Mouse (Mus musculus): ENCODE measurements at regions not wholly inside any gene's neighbourhood (a gene's known extent, or its start where the extent isn't known, plus 50 kb on each side); places are given as distances from the start of the nearest gene placed in this dataset.

GRCm38 (mm10) chr10:11739574-11740368 is 396.6 kb downstream of the Epm2a start:
- Histone ChIP-seq H3K36me3 (ENCODE audit: insufficient read depth, low read length) (no peaks in the 10 kb centered on the region), H3K9ac (replicated peaks; ENCODE audit: low read length) (no peak overlapping the region), H3K4me3 (ENCODE audit: low read length) (no peak overlapping the region; the same call in 1 of the 2 replicates), H3K27me3 (ENCODE audit: insufficient read depth, low read length) (no peaks in the 10 kb centered on the region), H3K4me1 (ENCODE audit: insufficient read depth, low read length) (no peaks in the 10 kb centered on the region), H3K4me2 (ENCODE audit: low read depth, low read length) (peak overlapping the region; percentile 33; the same call in 1 of the 2 replicates), H3K27ac (no peak overlapping the region), H3K9me3 (ENCODE audit: low read length) (no peaks in the 10 kb centered on the region)
- DNase-seq (ENCODE audit: low spot score) (peak; percentile 48), ATAC-seq (peak; percentile 58; the same call in 1 of the 2 replicates)
- no peak for TF ChIP-seq CTCF (IDR thresholded peaks at IDR 0.05; ENCODE audit: low read depth)
- whole genome bisulfite sequencing: 48% methylated on average over 5 of the region's 5 CpGs

GRCm38 (mm10) chr10:11745587-11745986 is 402.4 kb downstream of the Epm2a start:
- WGBS: 61% methylated on average over 4 of the region's 4 CpGs
- no peak for ATAC-seq
- no peaks in the 10 kb centered on the region for H3K36me3 ChIP-seq (ENCODE audit: insufficient read depth, low read length)
- H3K9me3 ChIP-seq (ENCODE audit: low read length): no peaks in the 10 kb centered on the region
- no peaks in the 10 kb centered on the region for H3K4me1 ChIP-seq (ENCODE audit: insufficient read depth, low read length)
- H3K4me3 ChIP-seq (ENCODE audit: low read length): no peak overlapping the region
- H3K27ac ChIP-seq: no peak overlapping the region
- no peaks in the 10 kb centered on the region for H3K27me3 ChIP-seq (ENCODE audit: insufficient read depth, low read length)
- DNase-seq (ENCODE audit: low spot score): peak; percentile 22
- H3K9ac ChIP-seq (replicated peaks; ENCODE audit: low read length): no peak overlapping the region
- no peak for TF ChIP-seq CTCF (IDR thresholded peaks at IDR 0.05; ENCODE audit: low read depth)
- no peak overlapping the region for H3K4me2 ChIP-seq (ENCODE audit: low read depth, low read length)

GRCm38 (mm10) chr10:11746959-11747358 is 403.8 kb downstream of the Epm2a start:
- no peak for TF ChIP-seq CTCF (IDR thresholded peaks at IDR 0.05; ENCODE audit: low read depth)
- ATAC-seq: no peak
- H3K4me1 ChIP-seq (ENCODE audit: insufficient read depth, low read length): no peaks in the 10 kb centered on the region

GRCm38 (mm10) chr10:11755105-11755730 is 412.0 kb downstream of the Epm2a start:
- H3K27me3 ChIP-seq (ENCODE audit: insufficient read depth, low read length): no peaks in the 10 kb centered on the region
- no peaks in the 10 kb centered on the region for H3K9me3 ChIP-seq (ENCODE audit: low read length)
- H3K4me1 ChIP-seq (ENCODE audit: insufficient read depth, low read length): no peaks in the 10 kb centered on the region
- DNase-seq (ENCODE audit: low spot score) (no peak), ATAC-seq (no peak)
- H3K4me3 ChIP-seq (ENCODE audit: low read length): no peak overlapping the region
- no peak overlapping the region for H3K4me2 ChIP-seq (ENCODE audit: low read depth, low read length)
- no peak overlapping the region for H3K9ac ChIP-seq (replicated peaks; ENCODE audit: low read length)
- TF ChIP-seq CTCF (IDR thresholded peaks at IDR 0.05; ENCODE audit: low read depth): no peak
- H3K36me3 ChIP-seq (ENCODE audit: insufficient read depth, low read length): no peaks in the 10 kb centered on the region
- WGBS: 77% methylated on average over 5 of the region's 5 CpGs
- no peak overlapping the region for H3K27ac ChIP-seq

More at GRCm38 (mm10) chr10:11746959-11747358, 403.8 kb downstream of the Epm2a start:
- H3K9me3 ChIP-seq (ENCODE audit: low read length): no peaks in the 10 kb centered on the region
- H3K4me3 ChIP-seq (ENCODE audit: low read length): no peak overlapping the region
- no peak for DNase-seq (ENCODE audit: low spot score)
- no peak overlapping the region for H3K4me2 ChIP-seq (ENCODE audit: low read depth, low read length)
- H3K9ac ChIP-seq (replicated peaks; ENCODE audit: low read length): no peak overlapping the region
- H3K27me3 ChIP-seq (ENCODE audit: insufficient read depth, low read length): no peaks in the 10 kb centered on the region
- H3K27ac ChIP-seq: no peak overlapping the region
- no peaks in the 10 kb centered on the region for H3K36me3 ChIP-seq (ENCODE audit: insufficient read depth, low read length)

- Histone ChIP-seq H3K27ac (no peak overlapping the region), H3K4me1 (ENCODE audit: insufficient read depth, low read length) (no peaks in the 10 kb centered on the region), H3K36me3 (ENCODE audit: insufficient read depth, low read length) (no peaks in the 10 kb centered on the region), H3K4me3 (ENCODE audit: low read length) (no peak overlapping the region), H3K27me3 (ENCODE audit: insufficient read depth, low read length) (no peaks in the 10 kb centered on the region), H3K9ac (replicated peaks; ENCODE audit: low read length) (no peak overlapping the region), H3K9me3 (ENCODE audit: low read length) (no peaks in the 10 kb centered on the region), H3K4me2 (ENCODE audit: low read depth, low read length) (no peak overlapping the region)
- ATAC-seq: no peak
- TF ChIP-seq CTCF (IDR thresholded peaks at IDR 0.05; ENCODE audit: low read depth): no peak
- DNase-seq (ENCODE audit: low spot score): no peak
- 86% methylated on average over 6 of the region's 6 CpGs for WGBS
Observed at GRCm38 (mm10) chr10:11777894-11778293, 434.7 kb downstream of the Epm2a start.

GRCm38 (mm10) chr10:11780302-11780701 is 437.1 kb downstream of the Epm2a start:
- no peak overlapping the region for H3K27ac ChIP-seq
- no peak for TF ChIP-seq CTCF (IDR thresholded peaks at IDR 0.05; ENCODE audit: low read depth)
- no peaks in the 10 kb centered on the region for H3K27me3 ChIP-seq (ENCODE audit: insufficient read depth, low read length)
- no peaks in the 10 kb centered on the region for H3K36me3 ChIP-seq (ENCODE audit: insufficient read depth, low read length)
- 76% methylated on average over 2 of the region's 2 CpGs for WGBS
- no peak for DNase-seq (ENCODE audit: low spot score)
- H3K4me2 ChIP-seq (ENCODE audit: low read depth, low read length): no peak overlapping the region
- no peak overlapping the region for H3K9ac ChIP-seq (replicated peaks; ENCODE audit: low read length)
- ATAC-seq: no peak
- H3K4me3 ChIP-seq (ENCODE audit: low read length): no peak overlapping the region
- H3K9me3 ChIP-seq (ENCODE audit: low read length): no peaks in the 10 kb centered on the region
- no peaks in the 10 kb centered on the region for H3K4me1 ChIP-seq (ENCODE audit: insufficient read depth, low read length)

- ATAC-seq (no peak), DNase-seq (ENCODE audit: low spot score) (no peak)
- Histone ChIP-seq H3K4me2 (ENCODE audit: low read depth, low read length) (no peak overlapping the region), H3K4me1 (ENCODE audit: insufficient read depth, low read length) (no peaks in the 10 kb centered on the region), H3K27me3 (ENCODE audit: insufficient read depth, low read length) (no peaks in the 10 kb centered on the region), H3K36me3 (ENCODE audit: insufficient read depth, low read length) (no peaks in the 10 kb centered on the region), H3K27ac (no peak overlapping the region), H3K9me3 (ENCODE audit: low read length) (no peaks in the 10 kb centered on the region), H3K4me3 (ENCODE audit: low read length) (no peak overlapping the region), H3K9ac (replicated peaks; ENCODE audit: low read length) (no peak overlapping the region)
- TF ChIP-seq CTCF (IDR thresholded peaks at IDR 0.05; ENCODE audit: low read depth): no peak
Observed at GRCm38 (mm10) chr10:11787240-11787639, 444.0 kb downstream of the Epm2a start.

All from hindbrain, postnatal 0 days (tissue).